Mouse (Mus musculus) cerebellum, adult 2 months (tissue): Measurements from ENCODE around the gene Mlxipl.
A peak's percentile ranks its signal among the peaks of the same experiment; 100 is the strongest.

Experiments
- CTCF ChIP-seq: fragments of 200-500 bp; IDR thresholded peaks from 2 replicates; pipeline ENCODE4 v1.5.1; 2011; ENCODE audit warnings: low read depth, mild to moderate bottlenecking, control low read depth, low read length, moderate library complexity, borderline replicate concordance; ENCODE audit not compliant: insufficient read depth
- POLR2A ChIP-seq: fragments of 200-500 bp; IDR thresholded peaks from 2 replicates; pipeline ENCODE4 v1.6.1; 2011; ENCODE audit warnings: low read length, control low read depth, borderline replicate concordance; ENCODE audit not compliant: insufficient read depth

DNA sequence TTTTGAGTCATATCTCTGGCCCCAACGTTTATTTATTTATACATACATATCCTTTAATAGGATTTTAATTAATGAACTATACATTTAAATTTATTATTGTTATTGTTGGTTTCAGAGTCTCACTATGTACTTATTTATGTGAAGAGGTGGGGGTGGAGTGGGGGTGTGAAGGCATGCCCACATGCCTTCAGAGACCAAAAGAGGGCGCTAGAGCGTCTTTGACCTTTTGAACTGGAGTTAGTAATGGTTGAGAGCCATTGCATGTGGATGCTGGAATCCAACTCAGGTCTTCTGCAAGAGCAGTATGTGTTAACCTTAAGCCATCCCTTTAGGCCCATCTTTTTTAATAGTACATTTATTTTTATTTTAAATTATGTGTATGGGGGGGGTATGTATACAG lies 95.9 kb downstream of the Mlxipl start:
- no peak for TF ChIP-seq POLR2A
- peak; percentile 35; the same call in 1 of the 2 replicates for TF ChIP-seq CTCF
